Mouse (Mus musculus) G1E (cell line): ENCODE data around the gene Clec11a.

Experiments used
- CTCF ChIP-seq: IDR thresholded peaks from 2 replicates; pipeline ENCODE4 v1.5.1; 2012; ENCODE audit warnings: low read depth, low read length, inconsistent platforms, mixed read lengths
- GATA1 ChIP-seq: IDR thresholded peaks from 2 replicates; pipeline ENCODE4 v1.6.1; 2012; ENCODE audit warnings: borderline replicate concordance, low read length, inconsistent platforms, mixed read lengths
- TAL1 ChIP-seq: conservative IDR thresholded peaks from 2 replicates; pipeline ENCODE4 v1.6.1; 2012; ENCODE audit warnings: low read depth, low read length, inconsistent platforms, mixed read lengths

DNA sequence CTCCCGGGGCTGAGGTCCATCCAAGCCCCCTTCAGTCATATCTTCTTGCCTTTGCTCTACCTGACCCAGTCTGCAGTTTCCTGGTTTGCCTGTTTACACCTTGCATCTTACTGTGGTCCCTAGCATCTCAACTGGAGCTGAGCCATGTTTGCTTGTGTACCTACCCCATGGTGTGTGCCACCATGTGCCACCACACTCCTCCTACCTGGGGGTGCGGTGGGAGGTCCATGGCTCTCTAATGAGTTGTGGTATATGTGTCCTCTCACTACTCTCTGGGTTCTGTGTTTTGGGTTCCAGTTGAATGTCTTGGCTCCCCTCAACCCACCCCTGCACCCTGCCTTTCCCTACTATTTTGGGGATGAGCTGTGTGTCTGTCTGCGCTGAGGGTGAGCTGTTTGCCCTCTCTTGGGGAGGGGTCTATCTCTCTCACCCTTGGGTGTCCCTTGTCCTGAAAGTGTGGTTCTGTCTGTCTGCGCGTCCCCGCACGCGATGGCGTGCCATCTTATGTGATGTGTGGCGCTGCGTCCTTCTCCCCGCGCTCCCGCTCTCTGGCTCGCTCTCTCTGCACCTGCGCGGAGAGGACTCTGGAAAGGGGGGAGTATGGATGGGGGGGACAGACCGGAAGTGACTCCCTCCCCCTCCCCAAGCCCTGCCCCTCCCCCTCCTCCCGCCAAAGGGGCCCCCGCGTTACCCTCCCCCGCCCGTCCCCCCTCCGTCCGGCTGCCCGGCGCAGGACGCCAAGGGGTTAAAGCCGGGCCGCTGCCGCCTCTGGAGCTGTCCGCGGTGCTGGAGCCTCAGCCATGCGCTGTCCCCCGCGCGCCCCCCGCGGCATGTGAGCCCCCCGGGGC lies 28.6 kb upstream of the Clec11a start:
- no peak for TF ChIP-seq CTCF
- no peak for TF ChIP-seq GATA1
- no peak for TF ChIP-seq TAL1
